ENCODE assay signal across 13 mouse cellular contexts in genomic region chr2:158256894-158257293, GRCm38 (mm10). TPM values are rescaled to one million over a fixed set of nuclear protein-coding genes. Genes with fewer than 3 reads are reported as not detected.
DNase-seq lines count a peak whose midpoint lies in the region; ATAC-seq and TF ChIP-seq lines count a peak whose summit lies in the region.
"Had no signal": no experiment of that assay in that cellular context is flagged by ENCODE, and none has a peak within 500 bp of the region (broad histone marks: within the 10 kb centered on the region; RNA-seq: fewer than 3 reads in every experiment).

No protein-coding gene starts in this region.

- no peak overlapping the region for H3K27ac ChIP-seq in forebrain, embryonic 11.5 days (ENCODE audit: low read depth, low read length)
- no peak overlapping the region for H3K27ac ChIP-seq in forebrain, postnatal 0 days (ENCODE audit: low read depth, low read length)
- H3K27ac ChIP-seq in lung, postnatal 0 days (ENCODE audit: low read length): no peak overlapping the region
- no peak overlapping the region for H3K27ac ChIP-seq in embryonic facial prominence, embryonic 11.5 days (replicated peaks; ENCODE audit: low read depth, low read length)
- no peak overlapping the region for H3K27ac ChIP-seq in limb, embryonic 11.5 days (replicated peaks; ENCODE audit: low read depth, low read length)
- H3K27ac ChIP-seq: liver, embryonic 13.5 days; neural tube, embryonic 13.5 days had no signal

- no peak overlapping the region for H3K4me2 ChIP-seq in forebrain, embryonic 11.5 days (ENCODE audit: low read depth, low read length, severe bottlenecking)
- H3K4me2 ChIP-seq in forebrain, postnatal 0 days (ENCODE audit: low read depth): no peak overlapping the region
- no peak overlapping the region for H3K4me2 ChIP-seq in lung, postnatal 0 days (replicated peaks; ENCODE audit: low read depth, low read length)
- no peak overlapping the region for H3K4me2 ChIP-seq in embryonic facial prominence, embryonic 11.5 days (ENCODE audit: low read depth, low read length)
- no peak overlapping the region for H3K4me2 ChIP-seq in limb, embryonic 11.5 days (ENCODE audit: low read depth, severe bottlenecking)
- H3K4me2 ChIP-seq: liver, embryonic 13.5 days; neural tube, embryonic 13.5 days had no signal

- ATAC-seq in forebrain, embryonic 11.5 days (replicated peaks; ENCODE audit: low FRiP score): no peak
- no peak for ATAC-seq in forebrain, postnatal 0 days
- ATAC-seq in lung, postnatal 0 days: 0 out of 2 replicates have a peak, but pooled peaks have one; percentile 28
- ATAC-seq in embryonic facial prominence, embryonic 11.5 days (replicated peaks; ENCODE audit: insufficient number of reproducible peaks, low FRiP score, low TSS enrichment, low read depth): no peak
- ATAC-seq in limb, embryonic 11.5 days (ENCODE audit: insufficient number of reproducible peaks, low FRiP score, low TSS enrichment, low read depth): no peak

- TF ChIP-seq CTCF in forebrain, postnatal 0 days (IDR thresholded peaks at IDR 0.05; ENCODE audit: low read depth): no peak
- TF ChIP-seq CTCF in lung, postnatal 0 days (IDR thresholded peaks at IDR 0.05): no peak

- 13% methylated on average over 5 of the region's 5 CpGs for WGBS in forebrain, embryonic 11.5 days
- 13% methylated on average over 5 of the region's 5 CpGs for WGBS in forebrain, postnatal 0 days
- WGBS in lung, postnatal 0 days: 10% methylated on average over 5 of the region's 5 CpGs
- WGBS in embryonic facial prominence, embryonic 11.5 days: 12% methylated on average over 5 of the region's 5 CpGs
- 5% methylated on average over 5 of the region's 5 CpGs for WGBS in limb, embryonic 11.5 days

- peaks cover 8% of the 10 kb centered on the region; the same call in 1 of the 2 replicates for H3K4me1 ChIP-seq in forebrain, embryonic 11.5 days (replicated peaks; ENCODE audit: control insufficient read depth, insufficient read depth, low read length)
- H3K4me1 ChIP-seq in forebrain, postnatal 0 days (ENCODE audit: insufficient read depth): no peaks in the 10 kb centered on the region
- H3K4me1 ChIP-seq in lung, postnatal 0 days (ENCODE audit: insufficient read depth, low read depth, low read length): no peaks in the 10 kb centered on the region
- H3K4me1 ChIP-seq in embryonic facial prominence, embryonic 11.5 days (ENCODE audit: control insufficient read depth, insufficient read depth, low read length): peaks cover 3% of the 10 kb centered on the region; the same call in 1 of the 2 replicates
- H3K4me1 ChIP-seq in limb, embryonic 11.5 days (ENCODE audit: control insufficient read depth, insufficient read depth, low read length): 0 out of 2 replicates have a peak, but pooled peaks cover 2% of the 10 kb centered on the region

- no peaks in the 10 kb centered on the region for H3K36me3 ChIP-seq in forebrain, embryonic 11.5 days (ENCODE audit: control insufficient read depth, insufficient read depth, low read length)
- H3K36me3 ChIP-seq in forebrain, postnatal 0 days (ENCODE audit: insufficient read depth): no peaks in the 10 kb centered on the region
- no peaks in the 10 kb centered on the region for H3K36me3 ChIP-seq in lung, postnatal 0 days (ENCODE audit: insufficient read depth, low read length)
- H3K36me3 ChIP-seq in embryonic facial prominence, embryonic 11.5 days (replicated peaks; ENCODE audit: control insufficient read depth, insufficient read depth, low read depth, low read length): no peaks in the 10 kb centered on the region
- no peaks in the 10 kb centered on the region for H3K36me3 ChIP-seq in limb, embryonic 11.5 days (ENCODE audit: control insufficient read depth, insufficient read depth, low read length)
- H3K36me3 ChIP-seq: liver, embryonic 13.5 days; neural tube, embryonic 13.5 days had no signal

- H3K9ac ChIP-seq in forebrain, embryonic 11.5 days (ENCODE audit: low read length): no peak overlapping the region
- H3K9ac ChIP-seq in forebrain, postnatal 0 days: no peak overlapping the region
- no peak overlapping the region for H3K9ac ChIP-seq in lung, postnatal 0 days (replicated peaks; ENCODE audit: low read depth)
- H3K9ac ChIP-seq in embryonic facial prominence, embryonic 11.5 days (replicated peaks; ENCODE audit: low read length): no peak overlapping the region
- H3K9ac ChIP-seq in limb, embryonic 11.5 days (ENCODE audit: low read length): no peak overlapping the region
- H3K9ac ChIP-seq: liver, embryonic 13.5 days; neural tube, embryonic 13.5 days had no signal

- H3K27me3 ChIP-seq in forebrain, embryonic 11.5 days (ENCODE audit: control insufficient read depth, insufficient read depth, low read length): no peaks in the 10 kb centered on the region
- no peaks in the 10 kb centered on the region for H3K27me3 ChIP-seq in forebrain, postnatal 0 days (ENCODE audit: insufficient read depth, low read length)
- H3K27me3 ChIP-seq in lung, postnatal 0 days (replicated peaks; ENCODE audit: insufficient read depth, low read length): no peaks in the 10 kb centered on the region
- no peaks in the 10 kb centered on the region for H3K27me3 ChIP-seq in embryonic facial prominence, embryonic 11.5 days (ENCODE audit: control insufficient read depth, insufficient read depth, low read length)
- no peaks in the 10 kb centered on the region for H3K27me3 ChIP-seq in limb, embryonic 11.5 days (ENCODE audit: control insufficient read depth, insufficient read depth, low read length)
- H3K27me3 ChIP-seq: neural tube, embryonic 13.5 days had no signal

- peak; percentile 71 for DNase-seq in forebrain, embryonic 11.5 days (ENCODE audit: low spot score)
- no peak for DNase-seq in forebrain, postnatal 0 days
- DNase-seq in lung, postnatal 0 days (ENCODE audit: low spot score): no peak
- no peak for DNase-seq in lung, postnatal 25 days (ENCODE audit: low spot score)
- peak; percentile 48 for DNase-seq in embryonic facial prominence, embryonic 11.5 days (ENCODE audit: low spot score)
- DNase-seq in limb, embryonic 11.5 days (ENCODE audit: low spot score): peak; percentile 50
- DNase-seq in adipocyte (ENCODE audit: low spot score): no peak
- no peak for DNase-seq in right cerebral cortex, postnatal 25 days
- DNase-seq: kidney, adult 11 months; liver, embryonic 13.5 days; thymus, adult 18-20 months had no signal

- TF ChIP-seq EP300 in lung, postnatal 0 days (IDR thresholded peaks at IDR 0.05): no peak

- no peaks in the 10 kb centered on the region for H3K9me3 ChIP-seq in forebrain, embryonic 11.5 days (ENCODE audit: control insufficient read depth, low read length)
- no peaks in the 10 kb centered on the region for H3K9me3 ChIP-seq in forebrain, postnatal 0 days (ENCODE audit: low read length)
- no peaks in the 10 kb centered on the region for H3K9me3 ChIP-seq in lung, postnatal 0 days (ENCODE audit: low read length)
- no peaks in the 10 kb centered on the region for H3K9me3 ChIP-seq in embryonic facial prominence, embryonic 11.5 days (replicated peaks; ENCODE audit: control insufficient read depth, low read length)
- no peaks in the 10 kb centered on the region for H3K9me3 ChIP-seq in limb, embryonic 11.5 days (ENCODE audit: control insufficient read depth, low read length)
- H3K9me3 ChIP-seq: liver, embryonic 13.5 days; neural tube, embryonic 13.5 days had no signal

- H3K4me3 ChIP-seq in forebrain, embryonic 11.5 days (ENCODE audit: low read depth, low read length): no peak overlapping the region
- H3K4me3 ChIP-seq in forebrain, postnatal 0 days (ENCODE audit: low read depth, low read length): no peak overlapping the region
- H3K4me3 ChIP-seq in lung, postnatal 0 days (ENCODE audit: low read depth, low read length): no peak overlapping the region
- no peak overlapping the region for H3K4me3 ChIP-seq in embryonic facial prominence, embryonic 11.5 days (ENCODE audit: low read depth, low read length)
- H3K4me3 ChIP-seq in limb, embryonic 11.5 days (ENCODE audit: low read depth, low read length): no peak overlapping the region
- H3K4me3 ChIP-seq: liver, embryonic 13.5 days; neural tube, embryonic 13.5 days had no signal

RNA-seq across cellular contexts. Expression of gene Bpi, which starts 1.0 kb away (rescaled TPM):
- not detected in 2 replicates for polyA plus RNA-seq in forebrain, embryonic 11.5 days (2014; fragmentation: Nextera tagmentation; extraction: Ambion mirVana)
- not detected in 2 replicates for total RNA-seq in forebrain, postnatal 0 days (2014; rRNA removed)
- polyA plus RNA-seq in forebrain, postnatal 0 days (2015; fragmentation: Nextera tagmentation; extraction: Ambion mirVana): not detected in 2 replicates
- polyA plus RNA-seq in lung, postnatal 0 days (2015; fragmentation: Nextera tagmentation; extraction: Ambion mirVana): not detected in 2 replicates
- polyA plus RNA-seq in embryonic facial prominence, embryonic 11.5 days (2014; fragmentation: Nextera tagmentation; extraction: Ambion mirVana): not detected in 2 replicates
- polyA plus RNA-seq in limb, embryonic 11.5 days (2014; fragmentation: Nextera tagmentation; extraction: Ambion mirVana): not detected in 2 replicates
- polyA plus RNA-seq: C2C12; liver, embryonic 13.5 days; neural tube, embryonic 13.5 days had no signal

RNA-seq across cellular contexts. Expression of gene D630003M21Rik, which starts 27.9 kb away (rescaled TPM):
- 2.7 and 2.9 TPM in 2 replicates for polyA plus RNA-seq in forebrain, embryonic 11.5 days (2014; fragmentation: Nextera tagmentation; extraction: Ambion mirVana)
- total RNA-seq in forebrain, postnatal 0 days (2014; rRNA removed): 5.4 and 6.6 TPM in 2 replicates
- polyA plus RNA-seq in forebrain, postnatal 0 days (2015; fragmentation: Nextera tagmentation; extraction: Ambion mirVana): 1.6 and 1.9 TPM in 2 replicates
- 0.85 and 0.87 TPM in 2 replicates for polyA plus RNA-seq in lung, postnatal 0 days (2015; fragmentation: Nextera tagmentation; extraction: Ambion mirVana)
- 1.00 and 1.4 TPM in 2 replicates for polyA plus RNA-seq in embryonic facial prominence, embryonic 11.5 days (2014; fragmentation: Nextera tagmentation; extraction: Ambion mirVana)
- polyA plus RNA-seq in limb, embryonic 11.5 days (2014; fragmentation: Nextera tagmentation; extraction: Ambion mirVana): 2.3 and 3.2 TPM in 2 replicates

RNA-seq across cellular contexts. Expression of gene Lbp, which starts 49.4 kb away (rescaled TPM):
- 1.5 and 2.4 TPM in 2 replicates for polyA plus RNA-seq in forebrain, embryonic 11.5 days (2014; fragmentation: Nextera tagmentation; extraction: Ambion mirVana)
- total RNA-seq in forebrain, postnatal 0 days (2014; rRNA removed): 4.7 and 5.3 TPM in 2 replicates
- 5.7 and 8.0 TPM in 2 replicates for polyA plus RNA-seq in forebrain, postnatal 0 days (2015; fragmentation: Nextera tagmentation; extraction: Ambion mirVana)
- polyA plus RNA-seq in lung, postnatal 0 days (2015; fragmentation: Nextera tagmentation; extraction: Ambion mirVana): 42.1 and 56.8 TPM in 2 replicates
- 3.8 and 4.6 TPM in 2 replicates for polyA plus RNA-seq in embryonic facial prominence, embryonic 11.5 days (2014; fragmentation: Nextera tagmentation; extraction: Ambion mirVana)
- 3.1 and 4.0 TPM in 2 replicates for polyA plus RNA-seq in limb, embryonic 11.5 days (2014; fragmentation: Nextera tagmentation; extraction: Ambion mirVana)
- polyA plus RNA-seq: C2C12 had no signal

Comparison
In these comparisons a context has a peak if more than half of its experiments do, and no peak if none do; other contexts are left out.
1. DNase-seq: peak in forebrain, embryonic 11.5 days (single experiment), embryonic facial prominence, embryonic 11.5 days (single experiment) and limb, embryonic 11.5 days (single experiment); none in forebrain, postnatal 0 days (single experiment), lung, postnatal 0 days (single experiment), lung, postnatal 25 days (single experiment), adipocyte (single experiment) and right cerebral cortex, postnatal 25 days (single experiment).